Mouse (Mus musculus): ENCODE measurements around the gene Lmx1a. TPM values are rescaled to one million over a fixed set of nuclear protein-coding genes. Genes with fewer than 3 reads are reported as not detected.

Lmx1a gene
- polyA plus RNA-seq, 1 experiment from 2014 or later = 2.3 TPM

GRCm38 (mm10) chr1:167760307-167760706 lies 71.3 kb downstream of the Lmx1a start:
- H3K27ac ChIP-seq = no peak overlapping the region
- H3K4me3 ChIP-seq = no peak overlapping the region
- no peak overlapping the region for H3K4me2 ChIP-seq (replicated peaks)
- H3K4me1 ChIP-seq = peaks cover 26% of the 10 kb centered on the region
- peaks cover 67% of the 10 kb centered on the region for H3K27me3 ChIP-seq (replicated peaks)
- no peaks in the 10 kb centered on the region for H3K36me3 ChIP-seq
- H3K9ac ChIP-seq = no peak overlapping the region
- no peak for ATAC-seq (ENCODE audit: low FRiP score, low read depth)
- 91% methylated on average over 10 of the region's 10 CpGs for WGBS
- no peaks in the 10 kb centered on the region for H3K9me3 ChIP-seq

DNA sequence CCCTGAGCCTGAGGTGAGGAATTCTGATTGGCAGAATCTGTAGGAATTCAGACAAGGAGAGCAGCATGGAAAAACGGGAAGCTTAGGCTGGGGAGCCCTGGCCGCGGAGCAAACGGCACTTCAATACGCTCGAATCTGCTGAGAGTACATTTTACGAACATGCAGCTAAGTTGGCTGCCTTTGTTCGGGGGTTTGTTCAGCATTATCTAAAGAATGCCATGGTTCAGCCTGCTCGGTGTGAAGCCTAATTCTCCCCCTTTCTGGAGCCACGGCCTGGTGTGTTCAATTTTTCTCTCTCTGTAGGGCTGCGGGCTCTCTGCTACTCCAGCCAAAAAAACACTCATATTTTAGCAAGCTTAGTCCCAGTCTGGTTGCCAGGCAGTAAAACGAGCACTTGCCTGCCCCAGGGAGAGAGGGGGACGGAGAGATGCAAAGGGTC lies 72.8 kb downstream of the Lmx1a start:
- ATAC-seq (ENCODE audit: low FRiP score, low read depth) = peak; percentile 26; the same call in 1 of the 2 replicates
- 4% methylated on average over 13 of the region's 13 CpGs for WGBS
- peaks cover 67% of the 10 kb centered on the region for H3K27me3 ChIP-seq (replicated peaks)
- H3K4me1 ChIP-seq = peaks cover 23% of the 10 kb centered on the region
- no peaks in the 10 kb centered on the region for H3K36me3 ChIP-seq
- H3K9me3 ChIP-seq = no peaks in the 10 kb centered on the region
- no peak overlapping the region for H3K4me3 ChIP-seq
- H3K4me2 ChIP-seq (replicated peaks) = peak overlapping the region; percentile 42
- H3K9ac ChIP-seq = no peak overlapping the region
- H3K27ac ChIP-seq = no peak overlapping the region

DNA sequence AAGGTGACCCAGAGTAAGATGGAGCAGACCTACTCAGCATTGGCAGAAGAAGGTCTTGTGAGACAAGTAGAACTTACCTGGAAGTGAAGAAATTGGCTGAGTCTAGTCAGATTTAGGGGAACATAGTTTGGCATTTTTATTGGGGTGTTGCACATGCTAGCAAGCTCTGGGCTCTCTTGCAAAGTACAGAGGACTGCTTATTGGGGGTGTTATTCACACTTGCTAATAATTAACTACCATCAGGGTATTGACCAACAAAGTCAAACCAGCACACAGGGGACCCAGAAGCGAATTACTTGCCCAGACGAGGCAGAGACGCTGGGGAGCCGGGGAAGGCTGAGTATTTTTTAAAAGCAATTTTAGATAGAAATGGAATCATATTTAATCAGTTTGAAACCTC lies 77.6 kb downstream of the Lmx1a start:
- WGBS = 57% methylated on average over 4 of the region's 4 CpGs
- no peak overlapping the region for H3K4me3 ChIP-seq

GRCm38 (mm10) chr1:167770457-167770856 lies 81.4 kb downstream of the Lmx1a start:
- no peak for ATAC-seq (ENCODE audit: low FRiP score, low read depth)
- no peaks in the 10 kb centered on the region for H3K36me3 ChIP-seq
- no peak overlapping the region for H3K4me2 ChIP-seq (replicated peaks)
- H3K9me3 ChIP-seq = no peaks in the 10 kb centered on the region
- WGBS = 81% methylated on average over 7 of the region's 7 CpGs
- H3K4me1 ChIP-seq = no peaks in the 10 kb centered on the region
- no peak overlapping the region for H3K27ac ChIP-seq
- H3K27me3 ChIP-seq (replicated peaks) = peaks cover 11% of the 10 kb centered on the region; the same call in 1 of the 2 replicates
- no peak overlapping the region for H3K4me3 ChIP-seq
- no peak overlapping the region for H3K9ac ChIP-seq

More for the DNA sequence above, 77.6 kb downstream of the Lmx1a start:
- no peaks in the 10 kb centered on the region for H3K36me3 ChIP-seq
- peaks cover 7% of the 10 kb centered on the region; the same call in 1 of the 2 replicates for H3K4me1 ChIP-seq
- H3K27me3 ChIP-seq (replicated peaks) = peaks cover 37% of the 10 kb centered on the region
- H3K9ac ChIP-seq = no peak overlapping the region
- no peak overlapping the region for H3K27ac ChIP-seq
- no peak for ATAC-seq (ENCODE audit: low FRiP score, low read depth)
- H3K4me2 ChIP-seq (replicated peaks) = no peak overlapping the region
- no peaks in the 10 kb centered on the region for H3K9me3 ChIP-seq

DNA sequence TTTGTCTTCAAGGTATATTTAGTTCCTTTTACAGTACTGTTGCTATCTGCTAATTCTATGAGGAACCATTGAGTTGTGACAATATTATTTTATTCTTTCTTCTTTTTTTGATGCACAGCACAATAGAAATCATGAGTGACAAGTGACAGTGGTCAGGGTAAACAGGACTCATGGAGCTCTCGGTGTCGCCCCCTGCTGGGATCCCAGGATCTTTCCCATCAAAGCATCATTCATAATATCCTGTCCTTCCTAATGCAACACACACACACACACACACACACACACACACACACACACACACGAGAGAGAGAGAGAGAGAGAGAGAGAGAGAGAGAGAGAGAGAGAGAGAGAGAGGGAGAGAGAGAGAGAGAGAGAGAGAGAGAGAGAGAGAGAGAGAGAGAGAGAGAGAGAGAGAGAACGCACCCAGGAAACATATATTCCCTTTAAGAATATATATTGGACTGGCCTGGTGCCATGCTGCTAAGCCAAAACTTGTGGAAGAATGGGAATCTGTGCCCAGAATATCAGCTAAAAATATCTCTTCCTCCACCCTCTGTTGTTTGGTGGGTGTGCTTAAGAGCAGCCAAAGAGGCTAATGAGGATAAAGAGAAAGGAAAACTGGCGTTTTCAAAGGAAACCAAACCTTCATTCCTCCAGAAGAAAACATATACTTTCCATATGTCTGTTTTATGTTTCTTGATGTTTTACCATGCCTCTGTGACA lies 90.9 kb downstream of the Lmx1a start:
- Histone ChIP-seq H3K4me2 (replicated peaks) (no peak overlapping the region), H3K9ac (no peak overlapping the region), H3K36me3 (no peaks in the 10 kb centered on the region), H3K27ac (no peak overlapping the region), H3K9me3 (no peaks in the 10 kb centered on the region), H3K27me3 (replicated peaks) (0 out of 2 replicates have a peak, but pooled peaks cover 7% of the 10 kb centered on the region), H3K4me3 (no peak overlapping the region), H3K4me1 (peaks cover 3% of the 10 kb centered on the region; the same call in 1 of the 2 replicates)
- 85% methylated on average over 4 of the region's 5 CpGs for WGBS
- no peak for ATAC-seq (ENCODE audit: low FRiP score, low read depth)

- no peaks in the 10 kb centered on the region for H3K9me3 ChIP-seq
- 0 out of 2 replicates have a peak, but pooled peaks cover 7% of the 10 kb centered on the region for H3K27me3 ChIP-seq (replicated peaks)
- peak; percentile 59 for ATAC-seq (ENCODE audit: low FRiP score, low read depth)
- H3K9ac ChIP-seq = no peak overlapping the region
- H3K4me1 ChIP-seq = peaks cover 3% of the 10 kb centered on the region; the same call in 1 of the 2 replicates
- no peaks in the 10 kb centered on the region for H3K36me3 ChIP-seq
- 48% methylated on average over 10 of the region's 10 CpGs for WGBS
- H3K4me2 ChIP-seq (replicated peaks) = no peak overlapping the region
- H3K27ac ChIP-seq = no peak overlapping the region
- no peak overlapping the region for H3K4me3 ChIP-seq
Observed at GRCm38 (mm10) chr1:167781787-167782484, 92.9 kb downstream of the Lmx1a start.

- Histone ChIP-seq H3K36me3 (no peaks in the 10 kb centered on the region), H3K27ac (no peak overlapping the region), H3K4me3 (no peak overlapping the region), H3K27me3 (replicated peaks) (0 out of 2 replicates have a peak, but pooled peaks cover 7% of the 10 kb centered on the region), H3K9ac (no peak overlapping the region), H3K4me2 (replicated peaks) (no peak overlapping the region), H3K9me3 (no peaks in the 10 kb centered on the region), H3K4me1 (peaks cover 9% of the 10 kb centered on the region)
- no peak for ATAC-seq (ENCODE audit: low FRiP score, low read depth)
- 85% methylated on average over 2 of the region's 2 CpGs for WGBS
Observed at GRCm38 (mm10) chr1:167784067-167784466, 95.0 kb downstream of the Lmx1a start.

- H3K4me1 ChIP-seq = peaks cover 15% of the 10 kb centered on the region
- no peak overlapping the region for H3K4me3 ChIP-seq
- no peak overlapping the region for H3K27ac ChIP-seq
- H3K9ac ChIP-seq = no peak overlapping the region
- 0 out of 2 replicates have a peak, but pooled peaks cover 2% of the 10 kb centered on the region for H3K27me3 ChIP-seq (replicated peaks)
- no peaks in the 10 kb centered on the region for H3K36me3 ChIP-seq
- H3K9me3 ChIP-seq = no peaks in the 10 kb centered on the region
- ATAC-seq (ENCODE audit: low FRiP score, low read depth) = peak; percentile 84
- H3K4me2 ChIP-seq (replicated peaks) = peak overlapping the region; percentile 20; the same call in 1 of the 2 replicates
- 35% methylated on average over 12 of the region's 12 CpGs for WGBS
Observed at GRCm38 (mm10) chr1:167788684-167789413, 99.8 kb downstream of the Lmx1a start.

DNA sequence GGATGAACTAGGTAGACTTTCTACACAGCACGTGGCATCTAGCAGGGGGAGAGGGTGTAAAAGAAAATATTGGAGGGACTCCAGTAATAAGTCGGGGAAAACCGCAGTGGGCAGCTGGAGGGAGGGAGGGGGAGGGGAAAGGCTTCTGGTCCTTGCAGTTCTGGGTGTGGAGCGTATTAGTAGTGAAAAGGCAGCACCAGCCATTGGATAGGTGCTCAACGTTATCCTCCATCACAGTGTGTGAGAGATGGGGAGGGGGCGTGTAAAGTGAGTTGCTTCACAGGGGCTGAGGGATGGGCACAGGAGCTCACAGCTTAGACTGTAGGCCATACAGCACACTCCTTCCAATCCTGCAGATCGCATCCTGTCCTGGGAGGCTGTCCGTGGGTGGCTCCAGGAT lies 100.4 kb downstream of the Lmx1a start:
- Histone ChIP-seq H3K4me2 (replicated peaks) (peak overlapping the region; percentile 20; the same call in 1 of the 2 replicates), H3K4me1 (peaks cover 15% of the 10 kb centered on the region), H3K27ac (no peak overlapping the region), H3K27me3 (replicated peaks) (0 out of 2 replicates have a peak, but pooled peaks cover 2% of the 10 kb centered on the region), H3K4me3 (no peak overlapping the region), H3K9ac (no peak overlapping the region), H3K36me3 (no peaks in the 10 kb centered on the region), H3K9me3 (no peaks in the 10 kb centered on the region)
- 61% methylated on average over 8 of the region's 8 CpGs for WGBS
- peak; percentile 60 for ATAC-seq (ENCODE audit: low FRiP score, low read depth)

DNA sequence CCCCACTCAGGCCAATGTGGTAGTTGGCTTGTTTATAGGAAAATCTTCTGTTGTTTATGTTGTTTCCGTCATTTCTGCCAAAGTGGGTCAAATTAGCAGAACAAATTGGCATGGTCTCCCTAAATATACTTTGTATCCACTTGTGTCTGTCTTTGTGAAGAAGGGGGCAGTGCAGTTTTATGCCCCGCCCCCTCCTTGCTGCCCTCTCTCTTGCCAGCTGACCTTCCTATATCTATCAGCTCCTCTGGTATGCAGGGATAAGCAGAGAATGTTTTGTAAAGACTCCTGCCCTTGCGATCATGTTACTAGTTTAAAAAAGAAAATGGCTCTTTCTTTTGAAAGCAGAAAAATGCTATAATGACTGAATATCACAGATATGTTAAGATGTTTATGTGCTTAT lies 101.7 kb downstream of the Lmx1a start:
- no peak overlapping the region for H3K9ac ChIP-seq
- no peak for ATAC-seq (ENCODE audit: low FRiP score, low read depth)
- WGBS = 84% methylated on average over 3 of the region's 3 CpGs
- peaks cover 15% of the 10 kb centered on the region for H3K4me1 ChIP-seq
- H3K4me3 ChIP-seq = no peak overlapping the region
- H3K36me3 ChIP-seq = no peaks in the 10 kb centered on the region
- no peak overlapping the region for H3K27ac ChIP-seq
- H3K27me3 ChIP-seq (replicated peaks) = 0 out of 2 replicates have a peak, but pooled peaks cover 2% of the 10 kb centered on the region
- H3K9me3 ChIP-seq = no peaks in the 10 kb centered on the region
- H3K4me2 ChIP-seq (replicated peaks) = no peak overlapping the region

- 84% methylated on average over 11 of the region's 11 CpGs for WGBS
- H3K36me3 ChIP-seq = no peaks in the 10 kb centered on the region
- H3K27ac ChIP-seq = no peak overlapping the region
- no peak overlapping the region for H3K4me3 ChIP-seq
- H3K9ac ChIP-seq = no peak overlapping the region
- no peaks in the 10 kb centered on the region for H3K9me3 ChIP-seq
- H3K4me2 ChIP-seq (replicated peaks) = no peak overlapping the region
- no peak for ATAC-seq (ENCODE audit: low FRiP score, low read depth)
- H3K27me3 ChIP-seq (replicated peaks) = 0 out of 2 replicates have a peak, but pooled peaks cover 2% of the 10 kb centered on the region
- peaks cover 15% of the 10 kb centered on the region for H3K4me1 ChIP-seq
Observed at GRCm38 (mm10) chr1:167791221-167791620, 102.2 kb downstream of the Lmx1a start.

- H3K27ac ChIP-seq = no peak overlapping the region
- no peaks in the 10 kb centered on the region for H3K36me3 ChIP-seq
- peaks cover 15% of the 10 kb centered on the region; the same call in 1 of the 2 replicates for H3K27me3 ChIP-seq (replicated peaks)
- H3K4me1 ChIP-seq = peaks cover 18% of the 10 kb centered on the region
- peak; percentile 10; the same call in 1 of the 2 replicates for ATAC-seq (ENCODE audit: low FRiP score, low read depth)
- WGBS = 40% methylated on average over 4 of the region's 4 CpGs
- no peak overlapping the region for H3K9ac ChIP-seq
- no peaks in the 10 kb centered on the region for H3K9me3 ChIP-seq
- H3K4me3 ChIP-seq = no peak overlapping the region
- peak overlapping the region; percentile 82; the same call in 1 of the 2 replicates for H3K4me2 ChIP-seq (replicated peaks)
Observed at GRCm38 (mm10) chr1:167801923-167802322, 112.9 kb downstream of the Lmx1a start.

Measured in neural tube, embryonic 12.5 days (tissue).